Mouse (Mus musculus): ENCODE data around the gene Rpusd4. TPM values are rescaled to one million over a fixed set of nuclear protein-coding genes. Genes with fewer than 3 reads are reported as not detected.

Rpusd4 gene
- polyA plus RNA-seq, 1 experiment from 2014 or later = 33.3 TPM

DNA sequence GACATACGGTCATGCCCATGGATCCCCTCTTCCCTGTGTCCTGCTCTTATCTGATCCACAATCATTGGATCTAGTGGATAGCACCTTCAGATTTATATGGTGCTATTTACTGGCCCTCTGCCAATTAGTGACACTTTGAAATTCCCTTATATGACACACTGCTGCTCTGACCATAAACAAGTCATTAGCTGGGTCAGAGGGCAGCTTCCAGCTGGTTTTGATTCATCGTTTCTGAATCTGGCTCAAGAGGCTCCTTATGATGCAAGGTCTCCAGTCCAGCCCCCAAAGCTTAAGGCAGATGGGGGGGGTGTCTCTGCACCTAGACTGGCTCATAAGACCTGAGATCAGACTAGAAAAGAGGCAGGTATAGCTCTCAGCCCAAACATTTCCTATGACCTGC, 56.9 kb downstream of the Rpusd4 start:
- peaks cover 86% of the 10 kb centered on the region for H3K4me1 ChIP-seq
- H3K27me3 ChIP-seq (ENCODE audit: poor library complexity, severe bottlenecking) = peaks cover 100% of the 10 kb centered on the region
- 38% methylated on average over 2 of the region's 2 CpGs for WGBS
- H3K9me3 ChIP-seq = no peaks in the 10 kb centered on the region
- H3K27ac ChIP-seq = peak overlapping the region; percentile 51
- no peaks in the 10 kb centered on the region for H3K36me3 ChIP-seq (replicated peaks)
- H3K4me3 ChIP-seq = no peak overlapping the region
- no peak for DNase-seq (ENCODE audit: extremely low spot score, low spot score)

GRCm38 (mm10) chr9:35326644-35327263, 59.1 kb downstream of the Rpusd4 start:
- WGBS = 40% methylated on average over 7 of the region's 7 CpGs
- H3K4me3 ChIP-seq = no peak overlapping the region
- peak overlapping the region; percentile 82 for H3K27ac ChIP-seq
- H3K4me1 ChIP-seq = peaks cover 92% of the 10 kb centered on the region
- H3K9me3 ChIP-seq = no peaks in the 10 kb centered on the region
- peaks cover 95% of the 10 kb centered on the region for H3K27me3 ChIP-seq (ENCODE audit: poor library complexity, severe bottlenecking)
- DNase-seq (ENCODE audit: extremely low spot score, low spot score) = peak; percentile 70
- no peaks in the 10 kb centered on the region for H3K36me3 ChIP-seq (replicated peaks)

Other genes starting within 250 kb of the Rpusd4 start
- gene St3gal4, start 148.6 kb upstream of the Rpusd4 start, polyA plus RNA-seq (2016; fragmentation: Nextera tagmentation; extraction: Ambion mirVana) = 14.5 and 15.0 TPM in 2 replicates
- gene Dcps, start 91.8 kb upstream of the Rpusd4 start, polyA plus RNA-seq (2016; fragmentation: Nextera tagmentation; extraction: Ambion mirVana) = 106 and 113 TPM in 2 replicates
- gene Srpr, start 67.7 kb upstream of the Rpusd4 start, polyA plus RNA-seq (2016; fragmentation: Nextera tagmentation; extraction: Ambion mirVana) = 78.8 and 81.3 TPM in 2 replicates
- gene Tirap, start 67.6 kb upstream of the Rpusd4 start, polyA plus RNA-seq (2016; fragmentation: Nextera tagmentation; extraction: Ambion mirVana) = 18.8 and 21.9 TPM in 2 replicates
- gene Foxred1, start 56.8 kb upstream of the Rpusd4 start, polyA plus RNA-seq (2016; fragmentation: Nextera tagmentation; extraction: Ambion mirVana) = 55.3 and 55.6 TPM in 2 replicates
- gene Fam118b, start 60 bp upstream of the Rpusd4 start, polyA plus RNA-seq (2016; fragmentation: Nextera tagmentation; extraction: Ambion mirVana) = 64.9 and 70.2 TPM in 2 replicates
- 13.4 and 16.2 TPM in 2 replicates for gene Cdon, start 153.3 kb downstream of the Rpusd4 start, polyA plus RNA-seq (2016; fragmentation: Nextera tagmentation; extraction: Ambion mirVana)